Mouse (Mus musculus) cortical plate, adult 2 months (tissue): ENCODE data around the gene Slc30a2.

ENCODE experiments used
- CTCF ChIP-seq: fragments of 200-500 bp; IDR thresholded peaks from 2 replicates; pipeline ENCODE4 v1.5.1; 2011; ENCODE audit warnings: mild to moderate bottlenecking, control low read depth, low read length; ENCODE audit not compliant: insufficient read depth; ENCODE audit errors: extremely low read depth
- POLR2A ChIP-seq: fragments of 200-500 bp; IDR thresholded peaks from 2 replicates; pipeline ENCODE4 v1.6.1; 2011; ENCODE audit warnings: mild to moderate bottlenecking, low read length, control low read depth; ENCODE audit not compliant: insufficient read depth; ENCODE audit errors: extremely low read depth

DNA sequence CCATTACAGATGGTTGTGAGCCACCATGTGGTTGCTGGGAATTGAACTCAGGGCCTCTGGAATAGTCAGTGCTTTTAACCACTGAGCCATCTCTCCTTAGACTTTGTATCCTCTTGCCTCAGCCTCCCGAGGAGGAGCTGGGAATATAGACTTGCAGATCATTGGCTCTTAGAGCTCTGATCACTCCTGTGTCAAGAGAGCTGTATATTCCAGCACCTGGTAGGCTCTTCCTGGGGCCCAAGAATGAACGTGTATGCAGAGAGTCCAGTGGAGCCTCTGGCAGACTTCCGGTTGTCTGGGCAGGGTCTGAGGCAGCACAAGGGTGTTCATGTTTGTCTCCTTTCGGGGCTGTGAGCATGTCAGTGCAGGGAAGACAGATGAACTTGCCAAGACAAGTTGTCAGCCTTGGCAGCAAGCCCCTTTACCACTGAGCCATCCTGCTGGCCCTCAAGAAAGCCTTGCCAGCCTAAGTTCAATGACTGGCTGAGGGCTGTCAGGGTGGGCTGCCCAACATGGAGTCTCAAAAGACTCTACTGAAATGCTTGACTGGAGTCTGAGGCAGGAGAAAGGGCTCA lies 28.8 kb upstream of the Slc30a2 start:
- TF ChIP-seq CTCF = no peak
- TF ChIP-seq POLR2A = no peak
